Mouse (Mus musculus): ENCODE measurements around the gene Wasl. TPM values are rescaled to one million over a fixed set of nuclear protein-coding genes. Genes with fewer than 3 reads are reported as not detected.

The Wasl gene
- polyA plus RNA-seq, 1 experiment = 10.5 TPM

GRCm38 (mm10) chr6:24599639-24600038, 65.2 kb downstream of the Wasl start:
- Histone ChIP-seq H3K27me3 (replicated peaks) (no peaks in the 10 kb centered on the region), H3K9me3 (0 out of 2 replicates have a peak, but pooled peaks cover 8% of the 10 kb centered on the region), H3K36me3 (replicated peaks; ENCODE audit: low read length) (no peaks in the 10 kb centered on the region), H3K4me1 (0 out of 2 replicates have a peak, but pooled peaks cover 2% of the 10 kb centered on the region), H3K4me3 (replicated peaks) (no peak overlapping the region)
- no peak for TF ChIP-seq GATA1 (IDR thresholded peaks at IDR 0.05; ENCODE audit: borderline replicate concordance, low read length)
- no peak for TF ChIP-seq FLI1 (IDR thresholded peaks at IDR 0.05; ENCODE audit: low read length)

GRCm38 (mm10) chr6:24599179-24599578, 65.6 kb downstream of the Wasl start:
- Histone ChIP-seq H3K4me3 (replicated peaks) (no peak overlapping the region), H3K27me3 (replicated peaks) (no peaks in the 10 kb centered on the region), H3K4me1 (0 out of 2 replicates have a peak, but pooled peaks cover 2% of the 10 kb centered on the region), H3K36me3 (replicated peaks; ENCODE audit: low read length) (no peaks in the 10 kb centered on the region), H3K9me3 (0 out of 2 replicates have a peak, but pooled peaks cover 8% of the 10 kb centered on the region)
- no peak for TF ChIP-seq FLI1 (IDR thresholded peaks at IDR 0.05; ENCODE audit: low read length)
- no peak for TF ChIP-seq GATA1 (IDR thresholded peaks at IDR 0.05; ENCODE audit: borderline replicate concordance, low read length)

GRCm38 (mm10) chr6:24597500-24597899, 67.3 kb downstream of the Wasl start, which contains the start of gene Lmod2:
TSS of gene Lmod2 (plus strand) at chr6:24597762.
- no peaks in the 10 kb centered on the region for H3K36me3 ChIP-seq (replicated peaks; ENCODE audit: low read length)
- 0 out of 2 replicates have a peak, but pooled peaks cover 5% of the 10 kb centered on the region for H3K9me3 ChIP-seq
- TF ChIP-seq FLI1 (IDR thresholded peaks at IDR 0.05; ENCODE audit: low read length) (no peak), GATA1 (IDR thresholded peaks at IDR 0.05; ENCODE audit: borderline replicate concordance, low read length) (no peak)
- 0 out of 2 replicates have a peak, but pooled peaks cover 2% of the 10 kb centered on the region for H3K4me1 ChIP-seq
- H3K4me3 ChIP-seq (replicated peaks) = no peak within 1 kb of the TSS
- no peaks in the 10 kb centered on the region for H3K27me3 ChIP-seq (replicated peaks)

GRCm38 (mm10) chr6:24591525-24592218, 73.1 kb downstream of the Wasl start:
- Histone ChIP-seq H3K36me3 (replicated peaks; ENCODE audit: low read length) (no peaks in the 10 kb centered on the region), H3K4me1 (no peaks in the 10 kb centered on the region; the same call in 1 of the 2 replicates)
- TF ChIP-seq FLI1 (IDR thresholded peaks at IDR 0.05; ENCODE audit: low read length) = no peak
- no peak for TF ChIP-seq GATA1 (IDR thresholded peaks at IDR 0.05; ENCODE audit: borderline replicate concordance, low read length)

GRCm38 (mm10) chr6:24590282-24590681, 74.5 kb downstream of the Wasl start:
- Histone ChIP-seq H3K36me3 (replicated peaks; ENCODE audit: low read length) (no peaks in the 10 kb centered on the region), H3K4me1 (peaks cover 3% of the 10 kb centered on the region; the same call in 1 of the 2 replicates), H3K9me3 (0 out of 2 replicates have a peak, but pooled peaks cover 2% of the 10 kb centered on the region), H3K4me3 (replicated peaks) (no peak overlapping the region), H3K27me3 (replicated peaks) (no peaks in the 10 kb centered on the region)
- no peak for TF ChIP-seq FLI1 (IDR thresholded peaks at IDR 0.05; ENCODE audit: low read length)
- TF ChIP-seq GATA1 (IDR thresholded peaks at IDR 0.05; ENCODE audit: borderline replicate concordance, low read length) = no peak

More at GRCm38 (mm10) chr6:24591525-24592218, 73.1 kb downstream of the Wasl start:
- H3K9me3 ChIP-seq = 0 out of 2 replicates have a peak, but pooled peaks cover 2% of the 10 kb centered on the region
- no peaks in the 10 kb centered on the region for H3K27me3 ChIP-seq (replicated peaks)
- H3K4me3 ChIP-seq (replicated peaks) = no peak overlapping the region

GRCm38 (mm10) chr6:24586885-24587284, 77.9 kb downstream of the Wasl start:
- H3K36me3 ChIP-seq (replicated peaks; ENCODE audit: low read length) = no peaks in the 10 kb centered on the region
- H3K4me1 ChIP-seq = peaks cover 3% of the 10 kb centered on the region; the same call in 1 of the 2 replicates
- no peak overlapping the region for H3K4me3 ChIP-seq (replicated peaks)
- H3K27me3 ChIP-seq (replicated peaks) = no peaks in the 10 kb centered on the region
- TF ChIP-seq GATA1 (IDR thresholded peaks at IDR 0.05; ENCODE audit: borderline replicate concordance, low read length) = no peak
- TF ChIP-seq FLI1 (IDR thresholded peaks at IDR 0.05; ENCODE audit: low read length) = no peak
- 0 out of 2 replicates have a peak, but pooled peaks cover 2% of the 10 kb centered on the region for H3K9me3 ChIP-seq

- H3K4me1 ChIP-seq = peaks cover 3% of the 10 kb centered on the region; the same call in 1 of the 2 replicates
- peaks cover 4% of the 10 kb centered on the region; the same call in 1 of the 2 replicates for H3K9me3 ChIP-seq
- H3K4me3 ChIP-seq (replicated peaks) = no peak overlapping the region
- no peaks in the 10 kb centered on the region for H3K36me3 ChIP-seq (replicated peaks; ENCODE audit: low read length)
- no peaks in the 10 kb centered on the region for H3K27me3 ChIP-seq (replicated peaks)
- TF ChIP-seq GATA1 (IDR thresholded peaks at IDR 0.05; ENCODE audit: borderline replicate concordance, low read length) (no peak), FLI1 (IDR thresholded peaks at IDR 0.05; ENCODE audit: low read length) (no peak)
These were observed 79.1 kb downstream of the Wasl start for GRCm38 (mm10) chr6:24585431-24586310.

GRCm38 (mm10) chr6:24583456-24583855, 81.4 kb downstream of the Wasl start:
- H3K27me3 ChIP-seq (replicated peaks) = no peaks in the 10 kb centered on the region

GRCm38 (mm10) chr6:24573319-24573718, 91.5 kb downstream of the Wasl start:
- Histone ChIP-seq H3K27me3 (replicated peaks) (no peaks in the 10 kb centered on the region), H3K9me3 (peaks cover 3% of the 10 kb centered on the region; the same call in 1 of the 2 replicates), H3K36me3 (replicated peaks; ENCODE audit: low read length) (no peaks in the 10 kb centered on the region), H3K4me3 (replicated peaks) (no peak overlapping the region), H3K4me1 (peaks cover 8% of the 10 kb centered on the region)
- TF ChIP-seq FLI1 (IDR thresholded peaks at IDR 0.05; ENCODE audit: low read length) (no peak), GATA1 (IDR thresholded peaks at IDR 0.05; ENCODE audit: borderline replicate concordance, low read length) (no peak)

More at GRCm38 (mm10) chr6:24583456-24583855, 81.4 kb downstream of the Wasl start:
- H3K4me1 ChIP-seq = peaks cover 3% of the 10 kb centered on the region; the same call in 1 of the 2 replicates
- H3K36me3 ChIP-seq (replicated peaks; ENCODE audit: low read length) = no peaks in the 10 kb centered on the region
- TF ChIP-seq GATA1 (IDR thresholded peaks at IDR 0.05; ENCODE audit: borderline replicate concordance, low read length) (no peak), FLI1 (IDR thresholded peaks at IDR 0.05; ENCODE audit: low read length) (no peak)
- no peak overlapping the region for H3K4me3 ChIP-seq (replicated peaks)
- H3K9me3 ChIP-seq = peaks cover 3% of the 10 kb centered on the region; the same call in 1 of the 2 replicates

All from megakaryocyte, embryonic 14.5 days (primary cell).